In genomic region chr9:83197013-83197412, GRCm38 (mm10) we compare ENCODE assay signal across 15 mouse cellular contexts. TPM values are rescaled to one million over a fixed set of nuclear protein-coding genes. Genes with fewer than 3 reads are reported as not detected.
DNase-seq lines count a peak whose midpoint lies in the region; ATAC-seq and TF ChIP-seq lines count a peak whose summit lies in the region.
"Had no signal": no experiment of that assay in that cellular context is flagged by ENCODE, and none has a peak within 500 bp of the region (broad histone marks: within the 10 kb centered on the region; RNA-seq: fewer than 3 reads in every experiment).

No protein-coding gene starts in this region.

- no peak for TF ChIP-seq CTCF in lung, adult 2 months (IDR thresholded peaks at IDR 0.05; ENCODE audit: insufficient read depth, low read length)

- no peaks in the 10 kb centered on the region for H3K9me3 ChIP-seq in embryonic facial prominence, embryonic 10.5 days
- no peaks in the 10 kb centered on the region for H3K9me3 ChIP-seq in lung, embryonic 16.5 days (ENCODE audit: control insufficient read depth, low read length)
- no peaks in the 10 kb centered on the region for H3K9me3 ChIP-seq in liver, embryonic 11.5 days (ENCODE audit: control insufficient read depth, low read length)
- H3K9me3 ChIP-seq: forebrain, embryonic 15.5 days; limb, embryonic 12.5 days; liver, embryonic 15.5 days had no signal

- peak; percentile 8 to 50 for DNase-seq in lung, adult 18-20 months
- DNase-seq in lung, adult 2 months: no peak
- DNase-seq in embryonic facial prominence, embryonic 10.5 days (ENCODE audit: low spot score): peak; percentile 12
- DNase-seq in kidney, adult 8-10 months: peak; percentile 11 to 33
- DNase-seq in right cerebral cortex, adult 18-20 months: no peak
- DNase-seq in thymus, adult 18-20 months: no peak
- DNase-seq in liver, embryonic 11.5 days (ENCODE audit: low spot score): no peak
- DNase-seq: cerebellum, adult 9-11 months; heart, adult 11 months; layer of hippocampus, adult 9-11 months had no signal

- H3K4me2 ChIP-seq in lung, embryonic 16.5 days (ENCODE audit: low read depth, low read length): no peak overlapping the region
- no peak overlapping the region for H3K4me2 ChIP-seq in liver, embryonic 11.5 days
- H3K4me2 ChIP-seq: forebrain, embryonic 15.5 days; limb, embryonic 12.5 days; liver, embryonic 15.5 days had no signal

- no peaks in the 10 kb centered on the region for H3K4me1 ChIP-seq in lung, adult 2 months (ENCODE audit: control insufficient read depth, insufficient read depth, low read length)
- H3K4me1 ChIP-seq in embryonic facial prominence, embryonic 10.5 days: peaks cover 2% of the 10 kb centered on the region; the same call in 1 of the 2 replicates
- 0 out of 2 replicates have a peak, but pooled peaks cover 2% of the 10 kb centered on the region for H3K4me1 ChIP-seq in lung, embryonic 16.5 days (replicated peaks; ENCODE audit: control insufficient read depth, insufficient read depth, low read length)
- no peaks in the 10 kb centered on the region for H3K4me1 ChIP-seq in liver, embryonic 11.5 days (replicated peaks; ENCODE audit: control insufficient read depth, insufficient read depth, low read length)
- H3K4me1 ChIP-seq: liver, embryonic 15.5 days had no signal

- ATAC-seq in lung, embryonic 16.5 days (ENCODE audit: low read depth): peak; percentile 92
- no peak for ATAC-seq in liver, embryonic 11.5 days (replicated peaks; ENCODE audit: low FRiP score)
- ATAC-seq: forebrain, embryonic 15.5 days; Patski had no signal

- no peak for TF ChIP-seq POLR2A in lung, adult 2 months (IDR thresholded peaks at IDR 0.05; ENCODE audit: borderline replicate concordance, extremely low read depth, low read depth, low read length)

- no peak overlapping the region for H3K27ac ChIP-seq in embryonic facial prominence, embryonic 10.5 days (replicated peaks)
- H3K27ac ChIP-seq in lung, embryonic 16.5 days (ENCODE audit: low read length): peak overlapping the region; percentile 63
- no peak overlapping the region for H3K27ac ChIP-seq in liver, embryonic 11.5 days (ENCODE audit: low read depth, low read length)
- H3K27ac ChIP-seq: forebrain, embryonic 15.5 days; limb, embryonic 12.5 days; liver, embryonic 15.5 days had no signal

- H3K9ac ChIP-seq in lung, embryonic 16.5 days (ENCODE audit: low read length): no peak overlapping the region
- H3K9ac ChIP-seq in liver, embryonic 11.5 days (ENCODE audit: low read depth, low read length): no peak overlapping the region
- H3K9ac ChIP-seq: forebrain, embryonic 15.5 days; limb, embryonic 12.5 days; liver, embryonic 15.5 days had no signal

- 53% methylated on average over 5 of the region's 5 CpGs for WGBS in lung, adult 2 months
- 71% methylated on average over 5 of the region's 5 CpGs for WGBS in embryonic facial prominence, embryonic 10.5 days
- 40% methylated on average over 5 of the region's 5 CpGs for WGBS in lung, embryonic 16.5 days
- WGBS in liver, embryonic 11.5 days: 75% methylated on average over 5 of the region's 5 CpGs

- no peaks in the 10 kb centered on the region for H3K36me3 ChIP-seq in embryonic facial prominence, embryonic 10.5 days (replicated peaks)
- H3K36me3 ChIP-seq in lung, embryonic 16.5 days (ENCODE audit: control insufficient read depth, insufficient read depth, low read length): no peaks in the 10 kb centered on the region
- H3K36me3 ChIP-seq in liver, embryonic 11.5 days (ENCODE audit: control insufficient read depth, insufficient read depth, low read length): no peaks in the 10 kb centered on the region
- H3K36me3 ChIP-seq: forebrain, embryonic 15.5 days; limb, embryonic 12.5 days; liver, embryonic 15.5 days had no signal

- H3K4me3 ChIP-seq in lung, adult 2 months (replicated peaks; ENCODE audit: extremely low read depth, low read depth, low read length): no peak overlapping the region
- no peak overlapping the region for H3K4me3 ChIP-seq in embryonic facial prominence, embryonic 10.5 days
- H3K4me3 ChIP-seq in lung, embryonic 16.5 days (ENCODE audit: low read length): no peak overlapping the region
- H3K4me3 ChIP-seq in liver, embryonic 11.5 days (ENCODE audit: low read depth, low read length): no peak overlapping the region
- H3K4me3 ChIP-seq: forebrain, embryonic 15.5 days; limb, embryonic 12.5 days; liver, embryonic 15.5 days had no signal

- H3K27me3 ChIP-seq in embryonic facial prominence, embryonic 10.5 days (replicated peaks; ENCODE audit: low read depth, poor library complexity, severe bottlenecking): no peaks in the 10 kb centered on the region
- H3K27me3 ChIP-seq in lung, embryonic 16.5 days (ENCODE audit: control insufficient read depth, insufficient read depth, low read depth, low read length): no peaks in the 10 kb centered on the region
- no peaks in the 10 kb centered on the region for H3K27me3 ChIP-seq in liver, embryonic 11.5 days (replicated peaks; ENCODE audit: control insufficient read depth, insufficient read depth, low read length)
- H3K27me3 ChIP-seq: forebrain, embryonic 15.5 days; limb, embryonic 12.5 days; liver, embryonic 15.5 days; Patski had no signal

RNA-seq across cellular contexts. Expression of gene Hmgn3, which starts 50.5 kb away (rescaled TPM):
- polyA plus RNA-seq in lung, adult 2 months (2012; rRNA removed): 6.2 and 8.9 TPM in 2 replicates
- 110 and 125 TPM in 2 replicates for polyA plus RNA-seq in embryonic facial prominence, embryonic 10.5 days (2016; fragmentation: Nextera tagmentation; extraction: Ambion mirVana)
- polyA plus RNA-seq in lung, embryonic 16.5 days (2015; fragmentation: Nextera tagmentation; extraction: Ambion mirVana): 72.8 and 92.0 TPM in 2 replicates
- polyA plus RNA-seq in liver, embryonic 11.5 days (2014; fragmentation: Nextera tagmentation; extraction: Ambion mirVana): 16.4 and 18.7 TPM in 2 replicates

Comparison
In these comparisons a context has a peak if more than half of its experiments do, and no peak if none do; other contexts are left out.
1. DNase-seq: peak in lung, adult 18-20 months (2 of 2), embryonic facial prominence, embryonic 10.5 days (single experiment) and kidney, adult 8-10 months (2 of 2); none in lung, adult 2 months (single experiment), right cerebral cortex, adult 18-20 months (single experiment), thymus, adult 18-20 months (0 of 2) and liver, embryonic 11.5 days (single experiment).